Mouse (Mus musculus): ENCODE measurements at regions not wholly inside any gene's neighbourhood (a gene's known extent, or its start where the extent isn't known, plus 50 kb on each side); places are given as distances from the start of the nearest gene placed in this dataset.

GRCm38 (mm10) chr7:95710088-95710487 is 461.0 kb upstream of the Tenm4 start:
- WGBS, result 81% methylated on average over 7 of the region's 7 CpGs
- H3K9ac ChIP-seq (replicated peaks; ENCODE audit: low read depth, low read length), result no peak overlapping the region
- H3K9me3 ChIP-seq (ENCODE audit: control insufficient read depth, low read depth, low read length), result no peaks in the 10 kb centered on the region
- no peak overlapping the region for H3K27ac ChIP-seq (ENCODE audit: low read length)
- H3K27me3 ChIP-seq (ENCODE audit: control insufficient read depth, insufficient read depth, low read length), result no peaks in the 10 kb centered on the region
- H3K4me2 ChIP-seq (replicated peaks; ENCODE audit: low read depth, low read length), result no peak overlapping the region
- no peaks in the 10 kb centered on the region for H3K4me1 ChIP-seq (ENCODE audit: control insufficient read depth, insufficient read depth, low read length)
- no peak for ATAC-seq (ENCODE audit: insufficient number of reproducible peaks, insufficient read depth, low FRiP score, low read depth)
- H3K4me3 ChIP-seq (ENCODE audit: low read depth, low read length), result no peak overlapping the region
- H3K36me3 ChIP-seq (ENCODE audit: control insufficient read depth, insufficient read depth, low read length), result no peaks in the 10 kb centered on the region

- Histone ChIP-seq H3K4me3 (ENCODE audit: low read depth, low read length) (no peak overlapping the region), H3K9ac (replicated peaks; ENCODE audit: low read depth, low read length) (no peak overlapping the region), H3K27me3 (ENCODE audit: control insufficient read depth, insufficient read depth, low read length) (no peaks in the 10 kb centered on the region), H3K4me2 (replicated peaks; ENCODE audit: low read depth, low read length) (no peak overlapping the region), H3K27ac (ENCODE audit: low read length) (no peak overlapping the region), H3K9me3 (ENCODE audit: control insufficient read depth, low read depth, low read length) (no peaks in the 10 kb centered on the region), H3K36me3 (ENCODE audit: control insufficient read depth, insufficient read depth, low read length) (no peaks in the 10 kb centered on the region), H3K4me1 (ENCODE audit: control insufficient read depth, insufficient read depth, low read length) (no peaks in the 10 kb centered on the region)
- ATAC-seq (ENCODE audit: insufficient number of reproducible peaks, insufficient read depth, low FRiP score, low read depth), result no peak
Observed at GRCm38 (mm10) chr7:95720083-95720482, 451.0 kb upstream of the Tenm4 start.

DNA sequence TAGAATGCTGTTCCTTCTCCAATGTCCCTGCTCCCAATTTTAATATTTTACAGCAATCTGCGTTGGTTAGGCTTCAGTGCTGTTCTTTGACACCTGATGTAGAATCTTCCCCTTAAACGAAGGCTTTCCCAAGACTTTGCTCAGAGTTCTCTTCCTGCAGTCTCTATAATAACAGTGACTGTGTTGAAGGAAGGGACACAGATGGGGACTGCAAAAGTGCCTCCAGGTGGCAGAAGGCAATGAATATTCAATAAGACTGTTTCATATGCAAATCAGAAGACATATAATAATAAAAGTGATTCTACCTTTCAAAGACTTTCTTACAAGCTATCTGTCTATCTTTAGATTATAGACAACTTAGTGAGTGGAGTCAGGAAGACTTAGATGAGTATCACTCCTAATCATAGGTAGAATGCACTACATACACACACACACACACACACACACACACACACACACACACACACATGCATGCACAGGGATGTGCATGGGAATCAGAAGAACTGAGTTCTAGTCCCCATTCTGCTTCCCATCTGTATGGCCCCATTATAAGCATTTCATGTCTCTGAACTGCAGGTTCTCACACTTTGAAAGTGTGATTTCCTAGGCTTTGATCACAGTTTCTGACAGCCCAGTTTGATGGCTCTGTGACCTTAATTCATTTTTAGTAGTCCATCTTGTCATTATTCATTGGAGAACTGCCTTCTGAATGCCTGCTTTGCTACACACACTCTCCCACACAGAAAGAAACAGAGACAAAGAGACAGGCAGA is 445.1 kb upstream of the Tenm4 start:
- Histone ChIP-seq H3K4me3 (ENCODE audit: low read depth, low read length) (no peak overlapping the region), H3K9me3 (ENCODE audit: control insufficient read depth, low read depth, low read length) (no peaks in the 10 kb centered on the region), H3K9ac (replicated peaks; ENCODE audit: low read depth, low read length) (no peak overlapping the region), H3K27me3 (ENCODE audit: control insufficient read depth, insufficient read depth, low read length) (no peaks in the 10 kb centered on the region), H3K36me3 (ENCODE audit: control insufficient read depth, insufficient read depth, low read length) (no peaks in the 10 kb centered on the region), H3K27ac (ENCODE audit: low read length) (no peak overlapping the region), H3K4me2 (replicated peaks; ENCODE audit: low read depth, low read length) (no peak overlapping the region), H3K4me1 (ENCODE audit: control insufficient read depth, insufficient read depth, low read length) (no peaks in the 10 kb centered on the region)
- 85% methylated on average over 2 of the region's 2 CpGs for WGBS
- no peak for ATAC-seq (ENCODE audit: insufficient number of reproducible peaks, insufficient read depth, low FRiP score, low read depth)

DNA sequence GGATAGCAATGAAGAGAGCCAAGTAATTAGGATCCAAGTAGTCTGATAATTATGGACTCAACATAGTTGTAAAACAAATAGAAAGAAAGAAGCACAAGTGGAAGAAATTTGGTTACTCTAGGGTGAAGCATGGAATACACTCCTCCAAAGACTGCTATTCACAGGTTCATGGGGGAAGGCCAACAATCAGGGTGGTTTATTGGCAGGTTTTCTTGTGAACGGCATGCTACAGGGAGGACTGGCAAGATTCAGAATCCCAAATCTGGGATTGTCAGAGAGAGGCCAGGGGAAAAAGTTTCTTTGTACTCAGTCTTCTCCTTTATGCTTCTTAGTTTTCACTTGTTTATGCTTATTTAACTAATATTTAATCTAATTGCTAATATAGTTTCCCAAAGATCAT is 437.2 kb upstream of the Tenm4 start:
- Histone ChIP-seq H3K4me3 (ENCODE audit: low read depth, low read length) (no peak overlapping the region), H3K27ac (ENCODE audit: low read length) (no peak overlapping the region), H3K4me2 (replicated peaks; ENCODE audit: low read depth, low read length) (no peak overlapping the region), H3K27me3 (ENCODE audit: control insufficient read depth, insufficient read depth, low read length) (no peaks in the 10 kb centered on the region), H3K4me1 (ENCODE audit: control insufficient read depth, insufficient read depth, low read length) (no peaks in the 10 kb centered on the region), H3K9ac (replicated peaks; ENCODE audit: low read depth, low read length) (no peak overlapping the region), H3K9me3 (ENCODE audit: control insufficient read depth, low read depth, low read length) (no peaks in the 10 kb centered on the region), H3K36me3 (ENCODE audit: control insufficient read depth, insufficient read depth, low read length) (no peaks in the 10 kb centered on the region)
- 83% methylated on average over 1 of the region's 1 CpGs for WGBS
- no peak for ATAC-seq (ENCODE audit: insufficient number of reproducible peaks, insufficient read depth, low FRiP score, low read depth)

GRCm38 (mm10) chr7:95734587-95734986 is 436.5 kb upstream of the Tenm4 start:
- H3K9ac ChIP-seq (replicated peaks; ENCODE audit: low read depth, low read length), result no peak overlapping the region
- ATAC-seq (ENCODE audit: insufficient number of reproducible peaks, insufficient read depth, low FRiP score, low read depth), result no peak
- H3K4me3 ChIP-seq (ENCODE audit: low read depth, low read length), result no peak overlapping the region
- H3K9me3 ChIP-seq (ENCODE audit: control insufficient read depth, low read depth, low read length), result no peaks in the 10 kb centered on the region
- no peaks in the 10 kb centered on the region for H3K4me1 ChIP-seq (ENCODE audit: control insufficient read depth, insufficient read depth, low read length)
- no peak overlapping the region for H3K4me2 ChIP-seq (replicated peaks; ENCODE audit: low read depth, low read length)
- H3K27ac ChIP-seq (ENCODE audit: low read length), result no peak overlapping the region
- no peaks in the 10 kb centered on the region for H3K36me3 ChIP-seq (ENCODE audit: control insufficient read depth, insufficient read depth, low read length)
- 69% methylated on average over 5 of the region's 5 CpGs for WGBS
- H3K27me3 ChIP-seq (ENCODE audit: control insufficient read depth, insufficient read depth, low read length), result no peaks in the 10 kb centered on the region

DNA sequence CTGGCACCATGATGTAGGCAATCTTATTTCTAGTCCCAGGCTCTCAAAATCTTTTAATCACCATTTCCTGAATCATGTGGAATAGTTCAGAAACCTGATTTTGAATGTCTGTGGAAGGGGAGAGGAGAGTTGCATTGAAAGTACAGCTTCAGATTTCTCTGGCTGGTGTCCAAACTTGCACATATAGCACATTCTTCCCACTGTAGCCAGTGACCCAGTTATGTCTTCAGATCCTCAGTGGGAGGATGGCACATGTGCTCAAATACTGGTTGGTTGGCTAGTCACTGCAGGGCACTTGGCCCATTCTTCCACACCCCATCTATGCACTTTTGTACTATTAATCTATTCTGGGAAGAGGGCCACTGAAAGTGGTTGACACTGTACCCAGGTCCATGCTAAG is 434.3 kb upstream of the Tenm4 start:
- Histone ChIP-seq H3K9me3 (ENCODE audit: control insufficient read depth, low read depth, low read length) (no peaks in the 10 kb centered on the region), H3K4me2 (replicated peaks; ENCODE audit: low read depth, low read length) (no peak overlapping the region), H3K9ac (replicated peaks; ENCODE audit: low read depth, low read length) (no peak overlapping the region), H3K4me1 (ENCODE audit: control insufficient read depth, insufficient read depth, low read length) (no peaks in the 10 kb centered on the region), H3K27me3 (ENCODE audit: control insufficient read depth, insufficient read depth, low read length) (no peaks in the 10 kb centered on the region), H3K36me3 (ENCODE audit: control insufficient read depth, insufficient read depth, low read length) (no peaks in the 10 kb centered on the region), H3K27ac (ENCODE audit: low read length) (no peak overlapping the region), H3K4me3 (ENCODE audit: low read depth, low read length) (no peak overlapping the region)
- no peak for ATAC-seq (ENCODE audit: insufficient number of reproducible peaks, insufficient read depth, low FRiP score, low read depth)

GRCm38 (mm10) chr7:95738725-95739245 is 432.3 kb upstream of the Tenm4 start:
- WGBS, result 82% methylated on average over 2 of the region's 2 CpGs
- Histone ChIP-seq H3K4me3 (ENCODE audit: low read depth, low read length) (no peak overlapping the region), H3K27ac (ENCODE audit: low read length) (no peak overlapping the region), H3K9ac (replicated peaks; ENCODE audit: low read depth, low read length) (no peak overlapping the region), H3K4me2 (replicated peaks; ENCODE audit: low read depth, low read length) (no peak overlapping the region), H3K36me3 (ENCODE audit: control insufficient read depth, insufficient read depth, low read length) (no peaks in the 10 kb centered on the region), H3K9me3 (ENCODE audit: control insufficient read depth, low read depth, low read length) (no peaks in the 10 kb centered on the region), H3K27me3 (ENCODE audit: control insufficient read depth, insufficient read depth, low read length) (no peaks in the 10 kb centered on the region), H3K4me1 (ENCODE audit: control insufficient read depth, insufficient read depth, low read length) (no peaks in the 10 kb centered on the region)
- no peak for ATAC-seq (ENCODE audit: insufficient number of reproducible peaks, insufficient read depth, low FRiP score, low read depth)

DNA sequence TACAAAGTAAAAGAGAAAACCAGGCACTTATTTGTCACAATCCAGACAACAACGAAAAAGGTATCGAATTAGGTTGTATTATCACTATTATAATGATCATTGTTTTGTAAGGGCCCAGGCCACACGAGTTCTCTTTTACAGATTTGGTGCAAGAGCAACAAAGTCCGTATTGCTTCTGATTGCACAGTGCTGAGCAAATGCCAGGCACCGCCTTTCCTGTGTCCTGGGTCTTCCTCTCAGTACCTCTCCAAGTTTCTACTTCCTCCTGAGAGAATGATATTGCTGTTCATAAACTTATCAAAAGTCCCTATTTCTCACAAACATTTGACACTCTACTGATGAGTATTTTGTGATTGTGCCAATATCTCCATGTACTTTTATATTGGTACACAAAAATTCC is 431.3 kb upstream of the Tenm4 start:
- no peak overlapping the region for H3K4me2 ChIP-seq (replicated peaks; ENCODE audit: low read depth, low read length)
- no peaks in the 10 kb centered on the region for H3K27me3 ChIP-seq (ENCODE audit: control insufficient read depth, insufficient read depth, low read length)
- H3K36me3 ChIP-seq (ENCODE audit: control insufficient read depth, insufficient read depth, low read length), result no peaks in the 10 kb centered on the region
- no peak overlapping the region for H3K9ac ChIP-seq (replicated peaks; ENCODE audit: low read depth, low read length)
- H3K4me1 ChIP-seq (ENCODE audit: control insufficient read depth, insufficient read depth, low read length), result no peaks in the 10 kb centered on the region
- no peak overlapping the region for H3K27ac ChIP-seq (ENCODE audit: low read length)
- ATAC-seq (ENCODE audit: insufficient number of reproducible peaks, insufficient read depth, low FRiP score, low read depth), result no peak
- no peak overlapping the region for H3K4me3 ChIP-seq (ENCODE audit: low read depth, low read length)
- WGBS, result 89% methylated on average over 5 of the region's 5 CpGs
- no peaks in the 10 kb centered on the region for H3K9me3 ChIP-seq (ENCODE audit: control insufficient read depth, low read depth, low read length)

- H3K9me3 ChIP-seq (ENCODE audit: control insufficient read depth, low read depth, low read length), result no peaks in the 10 kb centered on the region
- no peaks in the 10 kb centered on the region for H3K4me1 ChIP-seq (ENCODE audit: control insufficient read depth, insufficient read depth, low read length)
- H3K27me3 ChIP-seq (ENCODE audit: control insufficient read depth, insufficient read depth, low read length), result no peaks in the 10 kb centered on the region
- 77% methylated on average over 2 of the region's 2 CpGs for WGBS
- no peak overlapping the region for H3K4me2 ChIP-seq (replicated peaks; ENCODE audit: low read depth, low read length)
- ATAC-seq (ENCODE audit: insufficient number of reproducible peaks, insufficient read depth, low FRiP score, low read depth), result no peak
- H3K36me3 ChIP-seq (ENCODE audit: control insufficient read depth, insufficient read depth, low read length), result no peaks in the 10 kb centered on the region
- no peak overlapping the region for H3K9ac ChIP-seq (replicated peaks; ENCODE audit: low read depth, low read length)
- H3K4me3 ChIP-seq (ENCODE audit: low read depth, low read length), result no peak overlapping the region
- no peak overlapping the region for H3K27ac ChIP-seq (ENCODE audit: low read length)
Observed at GRCm38 (mm10) chr7:95758375-95758774, 412.7 kb upstream of the Tenm4 start.
